Mouse (Mus musculus): ENCODE data around the gene Tom1.

The Tom1 gene

GRCm38 (mm10) chr8:75042974-75043373 is 9.5 kb downstream of the Tom1 start:
- DNase-seq = no peak

GRCm38 (mm10) chr8:75046303-75046702 is 12.8 kb downstream of the Tom1 start:
- DNase-seq = no peak

DNA sequence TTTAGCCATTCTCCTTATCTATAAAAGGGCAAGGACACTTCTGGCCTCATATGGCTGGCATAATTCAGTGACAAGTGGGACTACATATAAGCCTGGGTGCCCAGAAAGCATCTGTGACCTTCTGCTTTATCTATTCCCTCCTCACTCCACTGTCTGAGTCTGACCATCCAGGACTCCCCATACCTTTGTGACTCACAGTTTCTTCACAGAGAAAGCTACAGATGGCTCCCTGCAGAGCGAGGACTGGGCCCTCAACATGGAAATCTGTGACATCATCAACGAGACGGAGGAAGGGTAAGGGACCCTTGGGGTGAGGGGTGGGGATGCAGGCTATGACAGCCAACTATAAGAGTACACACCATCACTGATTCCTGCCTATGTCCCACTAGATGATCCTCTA is 14.3 kb downstream of the Tom1 start:
- DNase-seq = no peak

DNA sequence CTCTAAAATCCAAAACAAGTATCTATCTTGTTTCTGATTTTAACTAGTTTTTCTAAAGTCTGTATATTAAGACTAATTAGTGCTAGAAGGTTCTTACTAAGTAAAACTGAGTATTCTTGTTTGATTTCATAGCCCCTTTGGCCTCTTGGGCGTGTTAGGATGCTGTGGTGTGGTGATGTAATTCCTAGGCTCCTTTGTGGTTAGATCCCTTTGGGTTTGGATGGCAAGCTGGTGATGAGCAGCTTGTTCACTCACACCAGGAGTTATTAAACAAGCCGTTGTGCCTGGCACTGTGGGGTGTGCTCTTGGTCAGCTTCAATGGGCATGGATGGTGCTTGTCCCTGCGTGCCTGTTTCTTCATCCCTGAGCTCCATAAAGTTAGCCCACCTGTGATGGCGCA is 19.8 kb downstream of the Tom1 start:
- DNase-seq = no peak

- no peak for DNase-seq
Measured at GRCm38 (mm10) chr8:75055673-75056072, 22.2 kb downstream of the Tom1 start.

GRCm38 (mm10) chr8:75060022-75060421 is 26.5 kb downstream of the Tom1 start:
- DNase-seq = no peak

GRCm38 (mm10) chr8:75060815-75061214 is 27.3 kb downstream of the Tom1 start:
- DNase-seq = no peak

DNA sequence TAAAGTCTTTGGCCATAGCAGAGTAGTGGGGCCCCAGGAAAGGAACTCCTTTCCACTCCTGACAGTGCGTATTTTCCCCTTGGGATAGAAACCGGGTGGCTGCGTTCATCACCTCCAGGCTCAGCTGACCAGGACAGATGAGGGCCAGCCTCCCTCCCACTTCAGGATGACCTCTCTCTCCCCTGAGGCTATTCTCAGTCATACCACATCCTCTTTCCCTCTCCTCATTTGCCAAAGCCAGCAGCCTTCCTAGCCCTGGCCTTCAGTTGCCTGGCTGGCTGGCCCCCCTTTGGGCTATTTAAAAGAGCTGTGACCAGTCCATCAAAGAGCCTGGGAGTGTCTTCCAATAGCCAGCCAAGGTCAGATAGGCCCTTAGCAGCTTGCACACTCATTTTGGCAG is 29.8 kb downstream of the Tom1 start:
- no peak for DNase-seq

DNA sequence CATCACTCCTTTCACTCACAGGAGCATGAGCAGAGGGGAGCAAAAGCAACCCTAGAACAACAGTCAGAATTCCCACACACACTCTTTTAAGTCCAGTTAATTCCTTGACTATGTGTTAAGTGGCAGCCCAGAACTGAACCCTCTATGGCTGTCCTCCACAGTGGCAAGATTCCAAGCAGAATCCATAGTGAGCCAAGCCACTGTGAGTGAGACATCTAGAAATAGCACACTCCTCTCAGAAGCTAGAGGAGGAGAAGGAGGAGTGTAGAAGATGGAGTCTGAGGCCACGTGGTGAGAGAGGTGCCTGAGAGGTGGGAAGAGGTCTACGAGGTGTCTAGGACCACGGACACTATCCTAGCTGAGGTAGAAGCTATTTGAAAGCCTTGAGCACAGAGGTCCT is 31.3 kb downstream of the Tom1 start:
- no peak for DNase-seq

DNA sequence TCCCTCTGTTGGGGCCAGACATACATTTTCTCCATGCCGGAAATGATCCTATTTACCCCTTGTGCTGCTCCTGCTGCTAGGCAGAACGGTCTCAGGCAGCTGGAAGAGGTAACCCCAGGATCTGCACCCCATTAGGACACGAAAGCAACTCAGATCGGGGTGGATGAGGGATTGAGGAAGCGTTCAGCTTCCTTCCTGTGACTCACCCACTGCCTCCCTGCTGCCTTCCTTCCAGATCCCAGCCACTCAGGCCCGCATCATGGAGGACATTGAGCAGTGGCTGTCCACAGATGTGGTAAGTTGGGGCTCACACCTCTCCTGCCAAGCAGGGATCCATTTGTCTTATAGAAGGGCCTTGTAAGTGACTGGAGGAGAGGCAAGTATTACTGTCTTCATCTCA is 33.8 kb downstream of the Tom1 start:
- no peak for DNase-seq

DNA sequence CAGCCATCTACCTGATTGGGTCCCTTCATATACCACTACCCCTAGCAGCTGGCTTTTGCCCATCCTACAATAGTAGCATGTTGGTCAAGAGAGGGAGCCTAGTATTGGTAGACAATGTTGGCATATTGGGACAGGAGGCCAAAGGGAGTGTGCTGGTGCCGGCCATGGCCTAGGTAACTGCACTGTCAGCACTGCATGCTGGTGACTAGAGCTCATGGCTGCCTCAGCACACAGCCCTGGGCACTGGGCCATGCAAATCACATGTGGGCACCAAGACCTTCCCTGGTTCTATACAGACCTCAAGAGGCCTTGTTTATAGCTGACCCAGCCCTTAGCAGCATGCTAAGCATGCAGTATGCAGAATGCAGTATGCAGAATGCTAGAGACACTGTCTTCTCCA is 36.8 kb downstream of the Tom1 start:
- DNase-seq = no peak

DNA sequence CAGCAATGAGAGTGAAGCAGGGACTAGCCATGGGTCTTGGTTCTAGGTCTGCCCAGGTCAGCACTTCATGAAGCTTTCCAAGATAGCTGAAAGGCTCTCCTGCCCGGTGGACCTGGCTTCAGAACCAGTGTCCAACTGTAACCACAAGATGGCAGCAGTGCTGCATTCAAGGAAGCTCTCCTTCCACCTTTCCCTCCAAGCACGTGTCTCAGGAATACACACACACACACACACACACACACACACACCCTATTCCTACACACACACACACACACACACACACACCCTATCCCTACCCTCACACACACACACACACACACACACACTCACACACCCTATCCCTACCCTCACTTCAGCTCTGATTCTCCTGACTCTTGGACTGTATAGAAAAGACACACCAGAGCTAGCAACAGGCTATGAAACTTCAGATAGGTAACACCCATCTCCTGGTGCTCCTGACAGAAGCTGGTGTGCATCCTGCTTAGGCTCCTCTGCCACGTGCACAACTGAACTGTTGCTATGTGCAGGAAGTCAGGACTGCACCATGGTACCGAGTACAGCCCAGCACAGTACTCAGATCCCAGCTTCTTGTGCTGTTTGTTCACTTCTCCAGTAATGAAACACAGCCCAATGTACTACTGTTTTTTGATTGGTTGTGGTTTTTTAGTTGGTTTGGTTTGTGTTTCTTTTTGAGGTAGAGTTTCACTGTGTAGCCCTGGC is 38.3 kb downstream of the Tom1 start:
- DNase-seq = peak; percentile 85

DNA sequence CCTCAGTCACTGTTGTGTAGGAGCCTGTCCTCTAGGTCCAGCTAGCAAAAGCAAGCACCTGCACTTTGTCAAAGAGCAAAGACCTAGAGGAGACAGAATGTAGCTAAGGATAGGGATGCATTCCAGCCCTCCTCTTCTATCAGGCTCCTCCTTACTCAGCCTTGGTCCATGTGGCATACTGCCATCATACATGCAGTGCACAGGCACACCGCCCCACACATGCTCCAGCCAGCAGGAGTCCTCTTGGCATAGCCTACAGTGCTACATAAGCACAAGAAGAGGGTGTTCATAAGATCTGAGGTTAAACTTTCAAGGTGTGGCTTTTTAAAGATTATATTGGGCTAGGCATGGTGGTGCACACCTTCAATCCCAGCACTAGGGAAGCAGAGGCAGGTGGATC is 41.4 kb downstream of the Tom1 start:
- DNase-seq = no peak

GRCm38 (mm10) chr8:75078215-75078614 is 44.7 kb downstream of the Tom1 start:
- DNase-seq = no peak

- no peak for DNase-seq
Measured at GRCm38 (mm10) chr8:75078851-75079250, 45.3 kb downstream of the Tom1 start.

DNA sequence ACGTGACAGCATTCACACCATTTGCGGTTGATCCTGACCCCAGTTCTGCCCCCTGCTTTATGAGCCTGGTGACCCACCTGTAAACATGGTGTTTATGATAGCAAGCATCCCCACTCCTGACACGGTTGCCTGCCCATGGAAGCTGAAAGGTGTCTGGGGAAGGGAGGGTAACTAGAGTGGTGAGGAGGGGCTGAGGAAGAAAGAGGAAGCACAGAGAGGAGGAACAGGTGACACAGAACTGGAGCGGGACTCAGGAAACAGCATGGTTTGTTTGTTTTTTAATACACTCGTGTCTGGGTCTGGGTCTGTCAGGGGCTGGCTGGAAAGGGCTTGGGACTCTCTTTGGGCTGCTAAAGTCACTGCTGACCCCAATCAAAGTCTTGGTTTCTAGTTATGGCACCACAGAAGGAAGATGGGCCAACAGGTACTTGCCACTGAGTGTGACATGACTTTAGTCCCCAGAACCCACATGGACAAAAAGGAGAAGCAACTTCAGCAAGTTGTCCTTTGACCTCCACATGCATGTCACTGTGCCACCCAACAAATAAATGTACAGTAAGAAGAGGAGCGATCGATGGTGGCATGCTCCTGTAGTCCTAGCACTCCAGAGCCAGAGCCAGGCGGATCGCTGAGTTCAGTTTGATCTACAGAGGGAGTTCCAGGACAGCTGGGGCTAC is 48.0 kb downstream of the Tom1 start:
- no peak for DNase-seq

- DNase-seq = no peak
Measured at GRCm38 (mm10) chr8:75082181-75082805, 48.8 kb downstream of the Tom1 start.

DNA sequence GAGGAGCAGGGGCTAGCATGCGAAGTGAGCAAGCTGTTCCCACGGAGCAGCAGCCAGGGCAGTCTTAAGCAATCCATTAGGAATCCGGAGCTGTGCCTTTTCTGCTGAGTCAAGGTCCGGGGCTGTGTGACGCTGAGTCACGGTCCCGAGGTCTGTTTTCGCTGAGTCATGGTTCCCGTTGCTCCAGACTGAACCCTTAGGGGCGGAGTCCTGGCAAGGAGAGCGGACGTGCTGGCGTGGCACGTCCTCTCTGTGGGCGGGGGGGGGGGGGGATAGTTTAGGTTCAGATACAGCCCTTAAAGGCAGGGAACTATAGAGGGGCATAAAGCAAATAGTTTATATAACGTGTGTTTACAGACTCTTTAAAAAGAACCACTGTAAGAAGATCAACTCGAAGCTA is 50.3 kb downstream of the Tom1 start:
- peak; percentile 95 for DNase-seq

DNA sequence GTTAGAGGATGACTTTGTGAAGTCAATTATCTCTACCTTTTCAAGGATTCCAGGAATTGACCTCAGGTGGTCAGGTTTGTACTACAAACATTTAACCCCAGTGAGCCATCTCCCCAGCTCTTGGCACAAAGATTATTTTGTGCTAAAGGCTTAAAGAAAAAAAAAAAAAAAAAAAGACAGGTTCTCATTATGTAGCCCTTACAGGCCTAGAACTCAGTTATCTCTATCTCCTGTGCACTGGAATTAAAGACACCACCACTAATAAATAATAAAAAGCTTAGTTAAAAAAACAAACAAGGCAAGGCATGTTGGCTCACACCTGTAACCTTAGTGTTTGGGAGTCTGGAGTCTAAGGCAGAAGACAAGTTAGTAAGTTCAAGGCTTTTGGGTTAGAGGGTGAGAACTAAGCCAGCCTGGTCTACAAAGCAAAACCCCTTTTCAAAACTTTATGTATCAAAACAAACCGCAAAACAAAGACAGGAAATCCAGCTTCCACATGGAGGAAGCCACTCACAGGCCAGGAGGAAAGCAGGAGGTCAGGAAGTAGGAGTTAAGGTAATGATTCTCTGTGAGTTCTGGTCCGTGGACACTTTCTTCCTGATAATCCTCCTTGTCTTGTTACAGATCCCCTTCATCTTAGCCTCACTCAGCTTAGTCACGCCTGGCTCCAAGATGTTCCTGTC is 51.0 kb downstream of the Tom1 start:
- no peak for DNase-seq

- no peak for DNase-seq
Measured at GRCm38 (mm10) chr8:75086002-75086401, 52.5 kb downstream of the Tom1 start.

GRCm38 (mm10) chr8:75087127-75087526 is 53.6 kb downstream of the Tom1 start:
- no peak for DNase-seq

DNA sequence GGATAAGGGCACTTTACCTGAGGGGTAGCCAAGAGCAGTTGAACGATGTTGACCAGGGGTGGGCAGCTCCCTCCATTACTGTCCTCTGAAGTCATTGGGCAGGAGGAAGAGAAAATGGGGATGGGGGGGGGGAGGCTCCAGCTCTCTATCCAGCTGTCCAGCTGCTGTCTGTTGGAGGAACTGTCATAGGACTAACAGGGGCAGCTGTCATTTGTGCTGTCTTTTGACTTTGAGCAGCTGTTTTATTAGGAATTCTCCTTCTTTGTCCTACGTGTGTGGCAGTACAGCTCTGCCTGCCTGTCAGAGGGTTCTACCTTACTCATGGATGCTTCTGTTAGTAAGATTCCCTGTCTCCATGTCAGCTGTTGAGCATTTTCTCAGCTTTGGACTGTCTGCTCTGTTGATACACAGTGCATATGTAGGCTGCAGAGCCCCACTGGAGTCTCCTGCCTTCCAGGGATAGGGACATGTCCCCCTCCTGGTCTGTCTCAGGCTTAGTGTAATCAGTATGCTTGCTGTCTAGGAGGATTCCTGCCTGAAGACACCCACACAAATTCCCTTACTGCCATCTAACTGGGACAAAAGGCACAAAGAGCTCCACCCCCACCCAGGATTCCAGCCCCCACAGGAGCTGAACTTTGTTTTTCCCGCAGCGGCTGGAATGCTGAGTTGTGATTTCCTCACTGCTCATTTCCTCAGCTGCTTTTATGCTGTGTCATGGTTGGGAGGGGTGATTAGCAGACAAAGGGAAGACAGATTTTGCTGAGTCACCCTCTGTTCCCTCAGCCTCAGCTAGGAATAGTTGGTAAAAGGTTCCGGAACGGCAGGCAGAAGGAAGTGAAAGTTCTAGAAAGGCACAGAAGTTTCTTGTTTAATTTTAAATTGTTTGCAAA is 55.7 kb downstream of the Tom1 start:
- DNase-seq = peak; percentile 94

Data from retina, postnatal 1 day (tissue).